Mouse (Mus musculus) megakaryocyte progenitor cell, adult 5-6 weeks (primary cell): ENCODE measurements around the gene Igsf6. TPM values are rescaled to one million over a fixed set of nuclear protein-coding genes. Genes with fewer than 3 reads are reported as not detected.
A peak's percentile ranks its signal among the peaks of the same experiment; 100 is the strongest.

ENCODE experiments used
- ATAC-seq: replicated peaks from 2 replicates; pipeline ENCODE4 v1.8.0; 2016; ENCODE audit warnings: mild to moderate bottlenecking, moderate TSS enrichment, inconsistent platforms; ENCODE audit not compliant: poor library complexity
- total RNA-seq, 2 experiments: library from RNA; stranded (forward) in 1 of 2; stranded (reverse) in 1 of 2; fragments of 157-497, 149-512 nt in 1 of 2; fragments of 200-1000 nt in 1 of 2; gene quantifications; 2 replicates each; pipeline versions ENCODE4 v1.2.3 to v1.2.4; 2015 to 2017

Gene Igsf6
- total RNA-seq (2015) (415 and 476 TPM in 2 replicates), total RNA-seq (2017) (342 and 360 TPM in 2 replicates)

- ATAC-seq: peak; percentile 56
These were observed at the start of gene Igsf6 for GRCm38 (mm10) chr7:121074281-121074680. Gene Igsf6, minus strand, starts transcription at chr7:121074572.

GRCm38 (mm10) chr7:121120143-121120818, 45.9 kb upstream of the Igsf6 start:
- peak; percentile 99 for ATAC-seq

GRCm38 (mm10) chr7:121111762-121112161, 37.4 kb upstream of the Igsf6 start:
- no peak; the same call in 1 of the 2 replicates for ATAC-seq

- no peak for ATAC-seq
These were observed 36.9 kb upstream of the Igsf6 start for GRCm38 (mm10) chr7:121111321-121111720.

GRCm38 (mm10) chr7:121107851-121108250, 33.5 kb upstream of the Igsf6 start:
- no peak for ATAC-seq

GRCm38 (mm10) chr7:121098614-121099389, 24.4 kb upstream of the Igsf6 start:
- ATAC-seq: peak; percentile 23

GRCm38 (mm10) chr7:121093026-121093425, 18.7 kb upstream of the Igsf6 start:
- no peak for ATAC-seq

GRCm38 (mm10) chr7:121090748-121091147, 16.4 kb upstream of the Igsf6 start:
- no peak for ATAC-seq

GRCm38 (mm10) chr7:121088745-121089144, 14.4 kb upstream of the Igsf6 start:
- peak; percentile 49; the same call in 1 of the 2 replicates for ATAC-seq

GRCm38 (mm10) chr7:121085500-121085899, 11.1 kb upstream of the Igsf6 start:
- no peak for ATAC-seq

- no peak for ATAC-seq
These were observed 10.6 kb upstream of the Igsf6 start for GRCm38 (mm10) chr7:121084840-121085453.

GRCm38 (mm10) chr7:121082949-121083513, 8.7 kb upstream of the Igsf6 start:
- no peak for ATAC-seq

GRCm38 (mm10) chr7:121081816-121082215, 7.4 kb upstream of the Igsf6 start:
- ATAC-seq: no peak

GRCm38 (mm10) chr7:121081350-121081749, 7.0 kb upstream of the Igsf6 start, which contains the start of gene Otoa:
Gene Otoa, plus strand, starts transcription at chr7:121081650.
- ATAC-seq: no peak

GRCm38 (mm10) chr7:121077829-121078228, 3.5 kb upstream of the Igsf6 start:
- ATAC-seq: peak; percentile 69

GRCm38 (mm10) chr7:121077311-121077710, 2.9 kb upstream of the Igsf6 start:
- ATAC-seq: no peak

- ATAC-seq: no peak
These were observed 1.0 kb upstream of the Igsf6 start for GRCm38 (mm10) chr7:121075416-121075815.

GRCm38 (mm10) chr7:121074801-121075400, 529 bp upstream of the Igsf6 start:
- no peak; the same call in none of the 2 replicates for ATAC-seq

GRCm38 (mm10) chr7:121072506-121072905, 1.9 kb downstream of the Igsf6 start:
- peak; percentile 47 for ATAC-seq

- no peak for ATAC-seq
These were observed 3.1 kb downstream of the Igsf6 start for GRCm38 (mm10) chr7:121071276-121071675.

- ATAC-seq: peak; percentile 62
These were observed 10.1 kb downstream of the Igsf6 start for GRCm38 (mm10) chr7:121064309-121064708.
